Mouse (Mus musculus): ENCODE results near the gene Mien1. TPM values are rescaled to one million over a fixed set of nuclear protein-coding genes. Genes with fewer than 3 reads are reported as not detected.

The Mien1 gene
- total RNA-seq, 2 experiments from 2014 or later, result 46.9 to 49.0 TPM

GRCm38 (mm10) chr11:98459071-98459741, 20.4 kb upstream of the Mien1 start:
- DNase-seq, result no peak

GRCm38 (mm10) chr11:98458121-98458990, 19.6 kb upstream of the Mien1 start:
- no peak for DNase-seq

GRCm38 (mm10) chr11:98457367-98458120, 18.8 kb upstream of the Mien1 start:
- DNase-seq, result peak; percentile 93

- DNase-seq, result no peak
Observed at GRCm38 (mm10) chr11:98456945-98457344, 18.2 kb upstream of the Mien1 start.

- DNase-seq, result no peak
Observed at GRCm38 (mm10) chr11:98456545-98456944, 17.8 kb upstream of the Mien1 start.

GRCm38 (mm10) chr11:98455484-98455883, 16.7 kb upstream of the Mien1 start:
- no peak for DNase-seq

GRCm38 (mm10) chr11:98449921-98450771, 11.4 kb upstream of the Mien1 start:
- peak; percentile 34 for DNase-seq

- no peak for DNase-seq
Observed at GRCm38 (mm10) chr11:98449419-98449818, 10.6 kb upstream of the Mien1 start.

- no peak for DNase-seq
Observed at GRCm38 (mm10) chr11:98448191-98448790, 9.5 kb upstream of the Mien1 start.

- DNase-seq, result no peak
Observed at GRCm38 (mm10) chr11:98447475-98447834, 8.7 kb upstream of the Mien1 start.

GRCm38 (mm10) chr11:98446562-98447474, 8.0 kb upstream of the Mien1 start:
- no peak for DNase-seq

GRCm38 (mm10) chr11:98446213-98446561, 7.4 kb upstream of the Mien1 start, which contains the start of gene Grb7:
Gene Grb7 (plus strand): TSS chr11:98446394.
- DNase-seq, result no peak

GRCm38 (mm10) chr11:98445679-98446078, 6.9 kb upstream of the Mien1 start:
- DNase-seq, result no peak

- DNase-seq, result no peak
Observed at GRCm38 (mm10) chr11:98445238-98445637, 6.4 kb upstream of the Mien1 start.

GRCm38 (mm10) chr11:98443688-98444087, 4.9 kb upstream of the Mien1 start:
- DNase-seq, result no peak

GRCm38 (mm10) chr11:98437441-98437840, 1.4 kb downstream of the Mien1 start:
- DNase-seq, result no peak

GRCm38 (mm10) chr11:98435723-98436122, 3.1 kb downstream of the Mien1 start:
- DNase-seq, result no peak

- no peak for DNase-seq
Observed at GRCm38 (mm10) chr11:98431743-98432502, 6.9 kb downstream of the Mien1 start.

- no peak for DNase-seq
Observed at GRCm38 (mm10) chr11:98428436-98428835, 10.4 kb downstream of the Mien1 start.

GRCm38 (mm10) chr11:98426592-98426991, 12.2 kb downstream of the Mien1 start:
- no peak for DNase-seq

Data from heart, postnatal 4 days (tissue).